Comparison of ENCODE assay signal across 7 mouse cellular contexts in genomic region chr7:80134454-80135172, GRCm38 (mm10). TPM values are rescaled to one million over a fixed set of nuclear protein-coding genes. Genes with fewer than 3 reads are reported as not detected.
DNase-seq lines count a peak whose midpoint lies in the region; ATAC-seq and TF ChIP-seq lines count a peak whose summit lies in the region.

No protein-coding gene starts in this region.

- H3K27ac ChIP-seq in kidney, adult 2 months (ENCODE audit: insufficient read depth, low read depth, low read length): peak overlapping the region; percentile 94
- H3K27ac ChIP-seq in neural tube, embryonic 14.5 days (ENCODE audit: low read depth, low read length): 0 out of 2 replicates have a peak overlapping the region, but pooled peaks have one; percentile 28

- H3K4me2 ChIP-seq in neural tube, embryonic 14.5 days (ENCODE audit: low read depth, low read length): no peak overlapping the region

- no peak for TF ChIP-seq POLR2A in brain, embryonic 14.5 days (IDR thresholded peaks at IDR 0.05; ENCODE audit: borderline replicate concordance, extremely low read depth, insufficient read depth, insufficient read length, poor library complexity, severe bottlenecking)
- TF ChIP-seq POLR2A in kidney, adult 2 months (IDR thresholded peaks at IDR 0.05; ENCODE audit: low read depth, low read length): no peak

- ATAC-seq in neural tube, embryonic 14.5 days (ENCODE audit: low read depth): no peak; the same call in 1 of the 2 replicates

- H3K9me3 ChIP-seq in neural tube, embryonic 14.5 days (ENCODE audit: control insufficient read depth, low read length): no peaks in the 10 kb centered on the region

- H3K4me1 ChIP-seq in kidney, adult 2 months (ENCODE audit: control insufficient read depth, insufficient read depth, low read length): peaks cover 20% of the 10 kb centered on the region
- 0 out of 2 replicates have a peak, but pooled peaks cover 10% of the 10 kb centered on the region for H3K4me1 ChIP-seq in neural tube, embryonic 14.5 days (ENCODE audit: control insufficient read depth, insufficient read depth, low read length)

- intact Hi-C loops in gastrocnemius, postnatal 14 days (cut with DNase I; ENCODE audit: low total_unique reads): no loop called here
- intact Hi-C loops in left cerebral cortex, postnatal 36 days (cut with DNase I): no loop called here

- H3K9ac ChIP-seq in neural tube, embryonic 14.5 days (replicated peaks; ENCODE audit: low read depth, low read length): no peak overlapping the region

- no peaks in the 10 kb centered on the region for H3K36me3 ChIP-seq in kidney, adult 2 months (ENCODE audit: control insufficient read depth, insufficient read depth, low read length)
- H3K36me3 ChIP-seq in neural tube, embryonic 14.5 days (ENCODE audit: control insufficient read depth, insufficient read depth, low read length): no peaks in the 10 kb centered on the region

- no peaks in the 10 kb centered on the region for H3K27me3 ChIP-seq in kidney, adult 2 months (replicated peaks; ENCODE audit: control insufficient read depth, insufficient read depth, low read length)
- H3K27me3 ChIP-seq in neural tube, embryonic 14.5 days (ENCODE audit: control insufficient read depth, insufficient read depth, low read length): no peaks in the 10 kb centered on the region

- TF ChIP-seq CTCF in brain, embryonic 14.5 days (IDR thresholded peaks at IDR 0.05; ENCODE audit: borderline replicate concordance, extremely low read depth, insufficient read depth, insufficient read length): no peak
- no peak for TF ChIP-seq CTCF in kidney, adult 2 months (conservative IDR thresholded peaks at IDR 0.05; ENCODE audit: insufficient read depth, insufficient read length, low read depth, low read length)

- 9% methylated on average over 8 of the region's 8 CpGs for WGBS in kidney, adult 2 months
- 50% methylated on average over 8 of the region's 8 CpGs for WGBS in neural tube, embryonic 14.5 days

- peak; percentile 89 to 91 for DNase-seq in adrenal gland, adult (ENCODE audit: inconsistent age in 2 of 2, low spot score in 1 of 2)
- DNase-seq in brain, embryonic 14.5 days (ENCODE audit: low read depth): peak; percentile 95
- DNase-seq in gastrocnemius, postnatal 14 days: peak; percentile 82
- DNase-seq in kidney, adult 2 months: peak; percentile 98
- DNase-seq in left cerebral cortex, postnatal 36 days (ENCODE audit: low spot score in 2 of 2): peak; percentile 61 to 70
- no peak for DNase-seq in thymus, postnatal 36 days

- H3K4me3 ChIP-seq in kidney, adult 2 months (ENCODE audit: insufficient read depth, low read depth, low read length): no peak overlapping the region
- no peak overlapping the region for H3K4me3 ChIP-seq in neural tube, embryonic 14.5 days (ENCODE audit: low read depth, low read length)

RNA-seq across cellular contexts. Expression of gene Idh2, which starts 19.4 kb away (rescaled TPM):
- polyA plus RNA-seq in brain, embryonic 14.5 days (2012; rRNA removed): 230 and 297 TPM in 2 replicates
- 100 to 1,000 TPM; 179 to 214 TPM for total RNA-seq in gastrocnemius, postnatal 14 days (2021)
- 651 and 688 TPM in 2 replicates for polyA plus RNA-seq in kidney, adult 2 months (2012; rRNA removed)
- 10 to 100 TPM; 52.2 to 55.6 TPM for total RNA-seq in left cerebral cortex, postnatal 36 days (2021)
- polyA plus RNA-seq in neural tube, embryonic 14.5 days (2014; fragmentation: Nextera tagmentation; extraction: Ambion mirVana): 189 and 215 TPM in 2 replicates

RNA-seq across cellular contexts. Expression of gene Sema4b, which starts 52.0 kb away (rescaled TPM):
- 14.7 and 23.6 TPM in 2 replicates for polyA plus RNA-seq in brain, embryonic 14.5 days (2012; rRNA removed)
- 1 to 10 TPM; 1.9 to 2.5 TPM for total RNA-seq in gastrocnemius, postnatal 14 days (2021)
- polyA plus RNA-seq in kidney, adult 2 months (2012; rRNA removed): 24.4 and 26.3 TPM in 2 replicates
- total RNA-seq in left cerebral cortex, postnatal 36 days (2021): 10 to 100 TPM; 16.9 to 19.1 TPM
- 18.7 and 25.7 TPM in 2 replicates for polyA plus RNA-seq in neural tube, embryonic 14.5 days (2014; fragmentation: Nextera tagmentation; extraction: Ambion mirVana)

Comparison
In these comparisons a context has a peak if more than half of its experiments do, and no peak if none do; other contexts are left out.
1. DNase-seq: peak in adrenal gland, adult (2 of 2), brain, embryonic 14.5 days (single experiment), gastrocnemius, postnatal 14 days (single experiment), kidney, adult 2 months (single experiment) and left cerebral cortex, postnatal 36 days (2 of 2); none in thymus, postnatal 36 days (0 of 2).